Mouse (Mus musculus): ENCODE data around the gene Mia2. TPM values are rescaled to one million over a fixed set of nuclear protein-coding genes. Genes with fewer than 3 reads are reported as not detected.

Mia2 gene
- total and polyA plus RNA-seq, 3 experiments, result 31.8 to 106 (median 90.9) TPM

GRCm38 (mm10) chr12:59066448-59067077 lies 29.0 kb upstream of the Mia2 start, which contains the start of gene Pnn:
Pnn (plus strand) TSS chr12:59066884.
- Histone ChIP-seq H3K4me1 (ENCODE audit: control insufficient read depth, insufficient read depth, low read length) (no peaks in the 10 kb centered on the region; the same call in 1 of the 2 replicates), H3K27ac (peak within 1 kb of the TSS; percentile 92), H3K4me3 (peak within 1 kb of the TSS; percentile 89), H3K36me3 (ENCODE audit: control insufficient read depth, insufficient read depth, low read length) (peaks cover 13% of the 10 kb centered on the region), H3K9ac (ENCODE audit: low read depth, low read length) (peak within 1 kb of the TSS; percentile 86), H3K27me3 (ENCODE audit: control insufficient read depth, insufficient read depth, low read length) (no peaks in the 10 kb centered on the region), H3K79me2 (replicated peaks; ENCODE audit: control insufficient read depth, insufficient read depth, low read length) (peaks cover 2% of the 10 kb centered on the region; the same call in 1 of the 2 replicates)
- intact Hi-C loops (cut with DNase I), result loop anchor here (2.0 kb wide), 1 partner anchor 64 kb away; no protein-coding TSS in a partner anchor
- under 1% methylated on average over 43 of the region's 43 CpGs for WGBS
- TF ChIP-seq EP300 (IDR thresholded peaks at IDR 0.05; ENCODE audit: insufficient read depth, low read depth, low read length) (no peak), POLR2A (IDR thresholded peaks at IDR 0.05; ENCODE audit: insufficient read depth, low read depth, low read length) (peak; percentile 99), CTCF (IDR thresholded peaks at IDR 0.05) (peak; percentile 63)
- DNase-seq, result peak; percentile 96 to 98

GRCm38 (mm10) chr12:59067095-59067494 lies 28.5 kb upstream of the Mia2 start:
- intact Hi-C loops (cut with DNase I), result loop anchor here (2.0 kb wide), 1 partner anchor 64 kb away; no protein-coding TSS in a partner anchor
- H3K27me3 ChIP-seq (ENCODE audit: control insufficient read depth, insufficient read depth, low read length), result no peaks in the 10 kb centered on the region
- H3K4me3 ChIP-seq, result peak overlapping the region; percentile 89
- H3K36me3 ChIP-seq (ENCODE audit: control insufficient read depth, insufficient read depth, low read length), result peaks cover 14% of the 10 kb centered on the region
- peaks cover 2% of the 10 kb centered on the region; the same call in 1 of the 2 replicates for H3K79me2 ChIP-seq (replicated peaks; ENCODE audit: control insufficient read depth, insufficient read depth, low read length)
- TF ChIP-seq EP300 (IDR thresholded peaks at IDR 0.05; ENCODE audit: insufficient read depth, low read depth, low read length) (no peak), CTCF (IDR thresholded peaks at IDR 0.05) (no peak), POLR2A (IDR thresholded peaks at IDR 0.05; ENCODE audit: insufficient read depth, low read depth, low read length) (no peak)
- under 1% methylated on average over 41 of the region's 41 CpGs for WGBS
- peak overlapping the region; percentile 91 for H3K27ac ChIP-seq
- no peak for DNase-seq
- no peaks in the 10 kb centered on the region; the same call in 1 of the 2 replicates for H3K4me1 ChIP-seq (ENCODE audit: control insufficient read depth, insufficient read depth, low read length)
- peak overlapping the region; percentile 86 for H3K9ac ChIP-seq (ENCODE audit: low read depth, low read length)

GRCm38 (mm10) chr12:59068791-59069190 lies 26.8 kb upstream of the Mia2 start:
- H3K4me3 ChIP-seq, result no peak overlapping the region
- no peaks in the 10 kb centered on the region for H3K27me3 ChIP-seq (ENCODE audit: control insufficient read depth, insufficient read depth, low read length)
- no peak overlapping the region for H3K27ac ChIP-seq
- TF ChIP-seq POLR2A (IDR thresholded peaks at IDR 0.05; ENCODE audit: insufficient read depth, low read depth, low read length) (no peak), CTCF (IDR thresholded peaks at IDR 0.05) (no peak), EP300 (IDR thresholded peaks at IDR 0.05; ENCODE audit: insufficient read depth, low read depth, low read length) (no peak)
- peaks cover 2% of the 10 kb centered on the region; the same call in 1 of the 2 replicates for H3K79me2 ChIP-seq (replicated peaks; ENCODE audit: control insufficient read depth, insufficient read depth, low read length)
- no peak overlapping the region for H3K9ac ChIP-seq (ENCODE audit: low read depth, low read length)
- no peak for DNase-seq
- intact Hi-C loops (cut with DNase I), result no loop called here
- H3K4me1 ChIP-seq (ENCODE audit: control insufficient read depth, insufficient read depth, low read length), result no peaks in the 10 kb centered on the region; the same call in 1 of the 2 replicates
- WGBS, result 92% methylated on average over 13 of the region's 13 CpGs
- H3K36me3 ChIP-seq (ENCODE audit: control insufficient read depth, insufficient read depth, low read length), result peaks cover 18% of the 10 kb centered on the region

GRCm38 (mm10) chr12:59072286-59072685 lies 23.3 kb upstream of the Mia2 start:
- H3K4me3 ChIP-seq, result no peak overlapping the region
- WGBS, result 80% methylated on average over 11 of the region's 11 CpGs

GRCm38 (mm10) chr12:59074052-59074451 lies 21.5 kb upstream of the Mia2 start:
- no peak for TF ChIP-seq EP300 (IDR thresholded peaks at IDR 0.05; ENCODE audit: insufficient read depth, low read depth, low read length)
- TF ChIP-seq POLR2A (IDR thresholded peaks at IDR 0.05; ENCODE audit: insufficient read depth, low read depth, low read length), result no peak
- no peak for TF ChIP-seq CTCF (IDR thresholded peaks at IDR 0.05)
- no peaks in the 10 kb centered on the region for H3K79me2 ChIP-seq (replicated peaks; ENCODE audit: control insufficient read depth, insufficient read depth, low read length)
- no peaks in the 10 kb centered on the region for H3K27me3 ChIP-seq (ENCODE audit: control insufficient read depth, insufficient read depth, low read length)
- 64% methylated on average over 3 of the region's 3 CpGs for WGBS
- H3K36me3 ChIP-seq (ENCODE audit: control insufficient read depth, insufficient read depth, low read length), result peaks cover 12% of the 10 kb centered on the region
- H3K9ac ChIP-seq (ENCODE audit: low read depth, low read length), result no peak overlapping the region
- no peak for DNase-seq
- H3K27ac ChIP-seq, result no peak overlapping the region
- no peak overlapping the region for H3K4me3 ChIP-seq
- intact Hi-C loops (cut with DNase I), result no loop called here
- H3K4me1 ChIP-seq (ENCODE audit: control insufficient read depth, insufficient read depth, low read length), result no peaks in the 10 kb centered on the region

More at GRCm38 (mm10) chr12:59072286-59072685, 23.3 kb upstream of the Mia2 start:
- peaks cover 18% of the 10 kb centered on the region for H3K36me3 ChIP-seq (ENCODE audit: control insufficient read depth, insufficient read depth, low read length)
- peaks cover under 1% of the 10 kb centered on the region; the same call in 1 of the 2 replicates for H3K79me2 ChIP-seq (replicated peaks; ENCODE audit: control insufficient read depth, insufficient read depth, low read length)
- H3K27me3 ChIP-seq (ENCODE audit: control insufficient read depth, insufficient read depth, low read length), result no peaks in the 10 kb centered on the region
- TF ChIP-seq POLR2A (IDR thresholded peaks at IDR 0.05; ENCODE audit: insufficient read depth, low read depth, low read length) (no peak), EP300 (IDR thresholded peaks at IDR 0.05; ENCODE audit: insufficient read depth, low read depth, low read length) (no peak)
- intact Hi-C loops (cut with DNase I), result no loop called here
- no peak overlapping the region for H3K9ac ChIP-seq (ENCODE audit: low read depth, low read length)
- no peak for DNase-seq
- H3K27ac ChIP-seq, result no peak overlapping the region
- no peaks in the 10 kb centered on the region; the same call in 1 of the 2 replicates for H3K4me1 ChIP-seq (ENCODE audit: control insufficient read depth, insufficient read depth, low read length)

GRCm38 (mm10) chr12:59076996-59077395 lies 18.6 kb upstream of the Mia2 start:
- Histone ChIP-seq H3K9ac (ENCODE audit: low read depth, low read length) (no peak overlapping the region), H3K4me1 (ENCODE audit: control insufficient read depth, insufficient read depth, low read length) (no peaks in the 10 kb centered on the region), H3K4me3 (no peak overlapping the region), H3K36me3 (ENCODE audit: control insufficient read depth, insufficient read depth, low read length) (peaks cover 5% of the 10 kb centered on the region), H3K79me2 (replicated peaks; ENCODE audit: control insufficient read depth, insufficient read depth, low read length) (no peaks in the 10 kb centered on the region), H3K27me3 (ENCODE audit: control insufficient read depth, insufficient read depth, low read length) (no peaks in the 10 kb centered on the region), H3K27ac (no peak overlapping the region)
- WGBS, result 87% methylated on average over 3 of the region's 3 CpGs
- no peak for DNase-seq
- intact Hi-C loops (cut with DNase I), result no loop called here
- no peak for TF ChIP-seq POLR2A (IDR thresholded peaks at IDR 0.05; ENCODE audit: insufficient read depth, low read depth, low read length)
- TF ChIP-seq CTCF (IDR thresholded peaks at IDR 0.05), result no peak
- TF ChIP-seq EP300 (IDR thresholded peaks at IDR 0.05; ENCODE audit: insufficient read depth, low read depth, low read length), result no peak

Data from heart, adult 2 months (tissue).